23 mouse cellular contexts compared by ENCODE assay signal in the genomic region with DNA sequence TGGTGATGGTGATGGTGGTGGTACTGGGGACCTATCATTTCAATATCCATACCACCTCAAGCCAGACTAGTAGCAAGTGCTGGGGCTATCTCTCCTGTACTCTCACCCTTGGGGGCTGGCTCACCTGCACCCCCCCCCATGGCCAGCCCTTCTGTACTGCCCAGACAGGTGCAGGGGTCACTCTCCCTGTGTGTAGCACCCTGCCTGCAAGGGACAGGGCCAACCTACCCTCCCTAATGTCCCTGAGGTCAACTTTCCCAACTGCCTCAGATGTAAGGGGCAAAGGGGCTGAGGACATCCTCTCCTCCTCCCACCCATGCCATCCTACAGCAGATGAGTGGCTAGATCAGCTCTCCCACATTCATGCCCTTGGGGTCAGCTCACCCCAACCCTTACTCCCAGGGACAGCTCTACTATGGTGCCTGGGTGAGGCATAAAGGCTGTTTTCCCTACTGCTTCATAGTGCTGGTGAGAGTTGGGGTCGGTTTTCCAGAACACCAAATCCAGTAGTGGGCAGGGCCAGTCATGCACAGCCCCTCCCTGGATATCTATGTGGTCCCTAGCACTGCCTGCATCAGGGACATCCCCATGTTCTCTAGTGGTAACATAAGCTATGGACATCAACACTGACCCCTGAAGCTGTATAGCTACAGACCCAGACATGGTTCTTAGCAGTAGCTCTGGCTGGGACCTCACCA. TPM values are rescaled to one million over a fixed set of nuclear protein-coding genes. Genes with fewer than 3 reads are reported as not detected.
DNase-seq lines count a peak whose midpoint lies in the region; ATAC-seq lines count a peak whose summit lies in the region.
"Had no signal": no experiment of that assay in that cellular context is flagged by ENCODE, and none has a peak within 500 bp of the region (broad histone marks: within the 10 kb centered on the region; RNA-seq: fewer than 3 reads in every experiment).

No protein-coding gene starts in this region.

- no peak overlapping the region for H3K27ac ChIP-seq in forebrain, embryonic 11.5 days (ENCODE audit: low read depth, low read length)
- no peak overlapping the region for H3K27ac ChIP-seq in forebrain, embryonic 15.5 days (replicated peaks)
- no peak overlapping the region for H3K27ac ChIP-seq in kidney, embryonic 16.5 days (ENCODE audit: low read length)
- no peak overlapping the region for H3K27ac ChIP-seq in midbrain, embryonic 13.5 days
- H3K27ac ChIP-seq in midbrain, embryonic 14.5 days (replicated peaks; ENCODE audit: low read depth, low read length) = no peak overlapping the region
- no peak overlapping the region for H3K27ac ChIP-seq in stomach, embryonic 15.5 days
- H3K27ac ChIP-seq: heart, adult 2 months; layer of hippocampus, adult 2 months; neural tube, embryonic 15.5 days had no signal

- DNase-seq in forebrain, embryonic 11.5 days (ENCODE audit: low spot score) = no peak
- DNase-seq in kidney, postnatal 14 days = no peak
- no peak for DNase-seq in midbrain, embryonic 14.5 days
- DNase-seq in urinary bladder, adult 18-20 months (ENCODE audit: low spot score in 2 of 2) = no peak
- DNase-seq: cerebellum, postnatal 14 days; gastrocnemius, postnatal 14 days; heart, adult 2 months; heart, postnatal 14 days; left cerebral cortex, postnatal 4 days; lung, postnatal 4 days; right cerebral cortex, postnatal 25 days had no signal

- WGBS in forebrain, embryonic 11.5 days = 43% methylated on average over 1 of the region's 1 CpGs
- WGBS in forebrain, embryonic 15.5 days = 49% methylated on average over 1 of the region's 1 CpGs
- WGBS in kidney, embryonic 16.5 days = 47% methylated on average over 1 of the region's 1 CpGs
- WGBS in midbrain, embryonic 13.5 days = 45% methylated on average over 1 of the region's 1 CpGs
- WGBS in midbrain, embryonic 14.5 days = 59% methylated on average over 1 of the region's 1 CpGs
- 22% methylated on average over 1 of the region's 1 CpGs for WGBS in stomach, embryonic 15.5 days

- H3K9me3 ChIP-seq in forebrain, embryonic 11.5 days (ENCODE audit: control insufficient read depth, low read length) = no peaks in the 10 kb centered on the region
- no peaks in the 10 kb centered on the region for H3K9me3 ChIP-seq in forebrain, embryonic 15.5 days
- no peaks in the 10 kb centered on the region for H3K9me3 ChIP-seq in kidney, embryonic 16.5 days (ENCODE audit: low read length)
- no peaks in the 10 kb centered on the region for H3K9me3 ChIP-seq in midbrain, embryonic 13.5 days
- H3K9me3 ChIP-seq in midbrain, embryonic 14.5 days (ENCODE audit: control insufficient read depth, low read length) = no peaks in the 10 kb centered on the region
- H3K9me3 ChIP-seq in stomach, embryonic 15.5 days = no peaks in the 10 kb centered on the region
- H3K9me3 ChIP-seq: neural tube, embryonic 15.5 days had no signal

- H3K9ac ChIP-seq in forebrain, embryonic 11.5 days (ENCODE audit: low read length) = no peak overlapping the region
- no peak overlapping the region for H3K9ac ChIP-seq in forebrain, embryonic 15.5 days (replicated peaks)
- H3K9ac ChIP-seq in kidney, embryonic 16.5 days (replicated peaks; ENCODE audit: low read length) = no peak overlapping the region
- no peak overlapping the region for H3K9ac ChIP-seq in midbrain, embryonic 13.5 days (replicated peaks)
- H3K9ac ChIP-seq in midbrain, embryonic 14.5 days (replicated peaks; ENCODE audit: low read length) = no peak overlapping the region
- H3K9ac ChIP-seq in stomach, embryonic 15.5 days = no peak overlapping the region
- H3K9ac ChIP-seq: neural tube, embryonic 15.5 days had no signal

- no peaks in the 10 kb centered on the region for H3K36me3 ChIP-seq in forebrain, embryonic 11.5 days (ENCODE audit: control insufficient read depth, insufficient read depth, low read length)
- no peaks in the 10 kb centered on the region for H3K36me3 ChIP-seq in forebrain, embryonic 15.5 days
- no peaks in the 10 kb centered on the region for H3K36me3 ChIP-seq in kidney, embryonic 16.5 days (ENCODE audit: insufficient read depth, low read length)
- no peaks in the 10 kb centered on the region for H3K36me3 ChIP-seq in midbrain, embryonic 13.5 days
- no peaks in the 10 kb centered on the region for H3K36me3 ChIP-seq in midbrain, embryonic 14.5 days (ENCODE audit: control insufficient read depth, insufficient read depth, low read length)
- no peaks in the 10 kb centered on the region for H3K36me3 ChIP-seq in stomach, embryonic 15.5 days
- H3K36me3 ChIP-seq: neural tube, embryonic 15.5 days had no signal

- H3K4me2 ChIP-seq in forebrain, embryonic 11.5 days (ENCODE audit: low read depth, low read length, severe bottlenecking) = no peak overlapping the region
- H3K4me2 ChIP-seq in forebrain, embryonic 15.5 days (replicated peaks) = no peak overlapping the region
- no peak overlapping the region for H3K4me2 ChIP-seq in kidney, embryonic 16.5 days (replicated peaks; ENCODE audit: low read depth, low read length)
- no peak overlapping the region for H3K4me2 ChIP-seq in midbrain, embryonic 13.5 days (replicated peaks)
- H3K4me2 ChIP-seq in midbrain, embryonic 14.5 days (ENCODE audit: low read length) = no peak overlapping the region
- no peak overlapping the region for H3K4me2 ChIP-seq in stomach, embryonic 15.5 days
- H3K4me2 ChIP-seq: neural tube, embryonic 15.5 days had no signal

- peaks cover 6% of the 10 kb centered on the region for H3K27me3 ChIP-seq in forebrain, embryonic 11.5 days (ENCODE audit: control insufficient read depth, insufficient read depth, low read length)
- peaks cover 7% of the 10 kb centered on the region for H3K27me3 ChIP-seq in forebrain, embryonic 15.5 days
- H3K27me3 ChIP-seq in kidney, embryonic 16.5 days (ENCODE audit: insufficient read depth, low read length) = peaks cover 11% of the 10 kb centered on the region
- peaks cover 19% of the 10 kb centered on the region for H3K27me3 ChIP-seq in midbrain, embryonic 13.5 days
- H3K27me3 ChIP-seq in midbrain, embryonic 14.5 days (ENCODE audit: control insufficient read depth, insufficient read depth, low read length) = peaks cover 12% of the 10 kb centered on the region; the same call in 1 of the 2 replicates
- H3K27me3 ChIP-seq in stomach, embryonic 15.5 days (replicated peaks) = no peaks in the 10 kb centered on the region; the same call in none of the 2 replicates
- H3K27me3 ChIP-seq: CH12.LX had no signal

- H3K4me1 ChIP-seq in forebrain, embryonic 11.5 days (replicated peaks; ENCODE audit: control insufficient read depth, insufficient read depth, low read length) = no peaks in the 10 kb centered on the region
- 0 out of 2 replicates have a peak, but pooled peaks cover under 1% of the 10 kb centered on the region for H3K4me1 ChIP-seq in forebrain, embryonic 15.5 days
- H3K4me1 ChIP-seq in kidney, embryonic 16.5 days (ENCODE audit: insufficient read depth, low read length) = no peaks in the 10 kb centered on the region
- peaks cover 4% of the 10 kb centered on the region; the same call in 1 of the 2 replicates for H3K4me1 ChIP-seq in midbrain, embryonic 13.5 days (replicated peaks)
- H3K4me1 ChIP-seq in midbrain, embryonic 14.5 days (ENCODE audit: control insufficient read depth, insufficient read depth, low read length) = 0 out of 2 replicates have a peak, but pooled peaks cover under 1% of the 10 kb centered on the region
- H3K4me1 ChIP-seq in stomach, embryonic 15.5 days = 0 out of 2 replicates have a peak, but pooled peaks cover under 1% of the 10 kb centered on the region
- H3K4me1 ChIP-seq: neural tube, embryonic 15.5 days had no signal

- ATAC-seq in forebrain, embryonic 11.5 days (replicated peaks; ENCODE audit: low FRiP score) = peak; percentile 42; the same call in 1 of the 2 replicates
- ATAC-seq in forebrain, embryonic 15.5 days (replicated peaks) = no peak
- peak; percentile 61; the same call in 1 of the 2 replicates for ATAC-seq in kidney, embryonic 16.5 days (ENCODE audit: low FRiP score, low TSS enrichment)
- ATAC-seq in midbrain, embryonic 13.5 days = peak; percentile 53
- ATAC-seq in midbrain, embryonic 14.5 days (ENCODE audit: low FRiP score, low TSS enrichment) = no peak
- ATAC-seq in stomach, embryonic 15.5 days (ENCODE audit: insufficient read depth, low FRiP score, low read depth) = 0 out of 2 replicates have a peak, but pooled peaks have one; percentile 27
- ATAC-seq: inflammation-experienced regulatory T-cells, adult 6 months had no signal

- no peak overlapping the region for H3K4me3 ChIP-seq in forebrain, embryonic 11.5 days (ENCODE audit: low read depth, low read length)
- H3K4me3 ChIP-seq in forebrain, embryonic 15.5 days = no peak overlapping the region
- H3K4me3 ChIP-seq in kidney, embryonic 16.5 days (ENCODE audit: low read length) = no peak overlapping the region
- H3K4me3 ChIP-seq in midbrain, embryonic 13.5 days (replicated peaks) = no peak overlapping the region
- no peak overlapping the region for H3K4me3 ChIP-seq in midbrain, embryonic 14.5 days (replicated peaks; ENCODE audit: low read depth, low read length)
- no peak overlapping the region for H3K4me3 ChIP-seq in stomach, embryonic 15.5 days (replicated peaks)
- H3K4me3 ChIP-seq: heart, adult 2 months; layer of hippocampus, adult 2 months; neural tube, embryonic 15.5 days had no signal

RNA-seq across cellular contexts. Expression of gene Rfx6, which starts 5.3 kb away (rescaled TPM):
- not detected in 2 replicates for polyA plus RNA-seq in forebrain, embryonic 11.5 days (2014; fragmentation: Nextera tagmentation; extraction: Ambion mirVana)
- polyA plus RNA-seq in forebrain, embryonic 15.5 days (2015; fragmentation: Nextera tagmentation; extraction: Ambion mirVana) = not detected in 2 replicates
- not detected in 2 replicates for polyA plus RNA-seq in kidney, embryonic 16.5 days (2015; fragmentation: Nextera tagmentation; extraction: Ambion mirVana)
- polyA plus RNA-seq in midbrain, embryonic 13.5 days (2015; fragmentation: Nextera tagmentation; extraction: Ambion mirVana) = not detected in 2 replicates
- polyA plus RNA-seq in midbrain, embryonic 14.5 days (2014; fragmentation: Nextera tagmentation; extraction: Ambion mirVana) = not detected in 2 replicates
- 1.4 and 2.8 TPM in 2 replicates for polyA plus RNA-seq in stomach, embryonic 15.5 days (2015; fragmentation: Nextera tagmentation; extraction: Ambion mirVana)
- polyA plus RNA-seq: frontal cortex, adult 2 months; heart, adult 2 months; inflammation-experienced regulatory T-cells, adult 6 months; kidney, embryonic 14.5 days; liver, embryonic 16.5 days; urinary bladder, adult 2 months had no signal

RNA-seq across cellular contexts. Expression of gene Gprc6a, which starts 41.0 kb away (rescaled TPM):
- not detected in 2 replicates for polyA plus RNA-seq in forebrain, embryonic 11.5 days (2014; fragmentation: Nextera tagmentation; extraction: Ambion mirVana)
- 0.08 TPM in 1 of 2 replicates, not detected in the other for polyA plus RNA-seq in forebrain, embryonic 15.5 days (2015; fragmentation: Nextera tagmentation; extraction: Ambion mirVana)
- polyA plus RNA-seq in kidney, embryonic 16.5 days (2015; fragmentation: Nextera tagmentation; extraction: Ambion mirVana) = 0.14 TPM in 1 of 2 replicates, not detected in the other
- polyA plus RNA-seq in midbrain, embryonic 13.5 days (2015; fragmentation: Nextera tagmentation; extraction: Ambion mirVana) = 0.08 TPM in 1 of 2 replicates, not detected in the other
- not detected in 2 replicates for polyA plus RNA-seq in midbrain, embryonic 14.5 days (2014; fragmentation: Nextera tagmentation; extraction: Ambion mirVana)
- 0.05 and 0.10 TPM in 2 replicates for polyA plus RNA-seq in stomach, embryonic 15.5 days (2015; fragmentation: Nextera tagmentation; extraction: Ambion mirVana)
- polyA plus RNA-seq: frontal cortex, adult 2 months; inflammation-experienced regulatory T-cells, adult 6 months; kidney, embryonic 14.5 days; neural tube, embryonic 15.5 days; urinary bladder, adult 2 months had no signal

Comparison
In these comparisons a context has a peak if more than half of its experiments do, and no peak if none do; other contexts are left out.
1. ATAC-seq: peak in forebrain, embryonic 11.5 days (single experiment), kidney, embryonic 16.5 days (single experiment), midbrain, embryonic 13.5 days (single experiment) and stomach, embryonic 15.5 days (single experiment); none in forebrain, embryonic 15.5 days (single experiment) and midbrain, embryonic 14.5 days (single experiment).